Mouse (Mus musculus): ENCODE measurements around the gene Slc39a10. TPM values are rescaled to one million over a fixed set of nuclear protein-coding genes. Genes with fewer than 3 reads are reported as not detected.

Slc39a10 gene
- polyA plus RNA-seq, 1 experiment from 2014 or later, result 37.8 TPM

DNA sequence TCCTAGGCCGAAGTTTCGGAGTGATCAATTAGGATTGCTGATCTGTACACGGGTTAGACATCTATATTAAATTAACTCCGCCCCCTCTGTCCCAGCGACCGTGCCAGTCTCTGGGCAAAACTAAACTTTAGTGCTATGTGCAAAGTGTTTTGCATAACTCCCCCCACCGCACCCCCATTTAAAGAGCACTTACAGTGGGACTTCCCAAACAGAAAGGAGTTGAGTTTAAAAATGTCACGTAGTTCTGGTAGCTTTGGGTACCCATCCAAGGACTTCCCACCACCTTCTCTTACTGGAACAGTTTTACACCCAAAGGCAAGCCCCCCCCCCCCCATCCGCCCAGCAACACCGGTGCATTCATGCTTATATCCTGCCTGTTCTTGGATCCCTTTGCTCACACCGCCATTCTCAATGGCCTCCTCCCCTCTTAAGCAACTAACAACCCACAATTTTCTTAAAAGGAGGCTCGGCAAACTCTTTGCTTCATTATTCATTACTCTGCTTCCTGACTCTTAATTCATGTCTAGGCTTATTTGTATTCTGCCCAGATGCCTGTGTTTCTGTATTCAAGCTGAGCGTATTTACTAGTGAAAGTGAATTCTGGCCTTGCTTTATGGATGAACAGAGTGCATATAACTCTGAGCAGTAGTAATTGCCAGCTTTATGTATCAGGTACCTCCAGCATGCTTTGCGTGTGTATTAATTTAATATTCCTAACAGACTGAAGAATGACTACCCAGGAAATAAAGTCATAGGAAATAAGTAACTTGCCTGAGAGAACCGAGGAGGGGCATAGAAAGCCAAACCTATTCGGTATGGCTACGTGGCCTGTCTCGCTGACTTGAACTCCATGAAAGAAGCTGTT lies 38.4 kb downstream of the Slc39a10 start:
- H3K36me3 ChIP-seq (ENCODE audit: control insufficient read depth, insufficient read depth, low read length), result no peaks in the 10 kb centered on the region
- H3K27me3 ChIP-seq (ENCODE audit: control insufficient read depth, insufficient read depth, low read depth, low read length), result no peaks in the 10 kb centered on the region
- peak overlapping the region; percentile 93 for H3K4me3 ChIP-seq (ENCODE audit: low read length)
- peaks cover 12% of the 10 kb centered on the region for H3K4me1 ChIP-seq (replicated peaks; ENCODE audit: control insufficient read depth, insufficient read depth, low read length)
- WGBS, result 26% methylated on average over 18 of the region's 18 CpGs
- H3K9ac ChIP-seq (ENCODE audit: low read length), result peak overlapping the region; percentile 99
- peak overlapping the region; percentile 79 for H3K4me2 ChIP-seq (ENCODE audit: low read depth, low read length)
- no peaks in the 10 kb centered on the region for H3K9me3 ChIP-seq (ENCODE audit: control insufficient read depth, low read length)
- H3K27ac ChIP-seq (ENCODE audit: low read length), result peak overlapping the region; percentile 100
- peak; percentile 66; the same call in 1 of the 2 replicates for ATAC-seq (ENCODE audit: low read depth)

DNA sequence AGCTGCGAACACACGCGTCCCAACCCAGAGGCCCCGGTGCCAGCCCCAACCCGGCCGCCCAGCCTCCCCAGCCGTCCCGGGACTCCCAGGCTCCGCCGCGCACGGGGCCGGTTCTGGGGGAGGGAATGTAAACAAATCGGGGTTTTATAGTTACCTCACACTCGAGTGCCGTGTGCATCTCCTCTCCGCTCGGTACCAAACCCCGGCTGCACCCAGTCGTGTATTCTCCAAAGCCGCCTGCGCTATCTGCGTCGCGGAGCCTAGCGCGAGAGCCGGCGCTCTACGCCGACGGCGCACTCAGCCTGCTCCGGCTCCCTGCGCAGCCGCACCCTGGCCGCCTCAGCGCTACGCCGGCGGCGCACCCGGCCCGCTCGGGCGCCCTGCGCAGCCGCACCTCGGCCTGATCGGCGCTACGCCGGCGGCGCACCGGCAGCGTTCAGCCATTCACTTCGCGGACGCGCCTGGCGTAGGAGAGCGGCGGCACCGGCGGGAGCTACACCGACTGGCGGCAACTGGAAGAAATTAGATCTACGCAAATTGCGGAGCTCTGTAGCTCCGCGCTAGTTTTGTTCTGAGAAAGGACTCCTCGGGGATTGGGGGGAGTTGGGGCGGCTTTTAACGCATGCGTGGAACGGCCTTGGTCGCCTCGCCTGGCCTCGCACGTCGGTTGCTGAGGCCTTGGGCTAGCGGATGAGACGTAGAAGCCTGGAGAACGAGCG lies 39.2 kb downstream of the Slc39a10 start:
- H3K9ac ChIP-seq (ENCODE audit: low read length), result peak overlapping the region; percentile 99
- peaks cover 12% of the 10 kb centered on the region for H3K4me1 ChIP-seq (replicated peaks; ENCODE audit: control insufficient read depth, insufficient read depth, low read length)
- peak overlapping the region; percentile 79 for H3K4me2 ChIP-seq (ENCODE audit: low read depth, low read length)
- H3K27ac ChIP-seq (ENCODE audit: low read length), result peak overlapping the region; percentile 100
- H3K36me3 ChIP-seq (ENCODE audit: control insufficient read depth, insufficient read depth, low read length), result no peaks in the 10 kb centered on the region
- no peaks in the 10 kb centered on the region for H3K27me3 ChIP-seq (ENCODE audit: control insufficient read depth, insufficient read depth, low read depth, low read length)
- ATAC-seq (ENCODE audit: low read depth), result peak; percentile 94
- H3K4me3 ChIP-seq (ENCODE audit: low read length), result peak overlapping the region; percentile 93
- H3K9me3 ChIP-seq (ENCODE audit: control insufficient read depth, low read length), result no peaks in the 10 kb centered on the region
- under 1% methylated on average over 85 of the region's 86 CpGs for WGBS

DNA sequence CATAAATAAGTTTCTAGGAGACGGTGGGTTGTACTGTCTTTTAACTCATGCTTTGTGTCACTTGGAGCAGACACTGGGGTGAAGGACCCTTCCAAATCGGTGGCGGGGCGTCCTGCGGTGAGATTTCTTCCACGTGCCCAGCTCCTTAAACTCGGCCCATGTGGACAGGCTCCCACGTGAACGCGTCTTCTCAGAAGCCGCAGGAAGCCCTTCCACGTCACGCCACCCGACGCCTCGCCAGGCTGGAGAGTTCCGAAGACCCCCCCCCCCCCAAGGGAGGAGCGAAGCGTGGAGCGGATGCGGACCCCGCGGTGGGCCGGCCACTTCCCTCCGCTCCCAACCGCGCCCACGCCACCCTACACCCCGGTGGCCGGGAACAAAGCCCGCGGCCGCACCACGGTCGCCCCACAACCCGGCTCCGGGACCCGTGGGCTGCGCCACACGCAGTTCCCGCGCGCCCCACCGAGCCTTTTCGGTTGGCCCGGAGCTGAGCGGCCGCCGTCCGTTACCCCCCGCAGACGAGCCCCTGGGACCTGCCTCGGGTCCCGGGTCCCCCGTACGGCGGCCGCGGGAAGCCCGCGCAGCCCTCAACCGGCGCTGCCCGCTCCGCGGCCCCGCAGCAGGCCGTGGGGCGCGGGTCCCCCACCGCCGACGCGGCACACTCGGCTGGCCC lies 39.9 kb downstream of the Slc39a10 start:
- under 1% methylated on average over 30 of the region's 75 CpGs for WGBS
- no peaks in the 10 kb centered on the region for H3K27me3 ChIP-seq (ENCODE audit: control insufficient read depth, insufficient read depth, low read depth, low read length)
- peak; percentile 67 for ATAC-seq (ENCODE audit: low read depth)
- H3K4me2 ChIP-seq (ENCODE audit: low read depth, low read length), result peak overlapping the region; percentile 79
- peak overlapping the region; percentile 99 for H3K9ac ChIP-seq (ENCODE audit: low read length)
- no peaks in the 10 kb centered on the region for H3K9me3 ChIP-seq (ENCODE audit: control insufficient read depth, low read length)
- H3K27ac ChIP-seq (ENCODE audit: low read length), result peak overlapping the region; percentile 100
- H3K4me3 ChIP-seq (ENCODE audit: low read length), result peak overlapping the region; percentile 93
- peaks cover 12% of the 10 kb centered on the region for H3K4me1 ChIP-seq (replicated peaks; ENCODE audit: control insufficient read depth, insufficient read depth, low read length)
- no peaks in the 10 kb centered on the region for H3K36me3 ChIP-seq (ENCODE audit: control insufficient read depth, insufficient read depth, low read length)

DNA sequence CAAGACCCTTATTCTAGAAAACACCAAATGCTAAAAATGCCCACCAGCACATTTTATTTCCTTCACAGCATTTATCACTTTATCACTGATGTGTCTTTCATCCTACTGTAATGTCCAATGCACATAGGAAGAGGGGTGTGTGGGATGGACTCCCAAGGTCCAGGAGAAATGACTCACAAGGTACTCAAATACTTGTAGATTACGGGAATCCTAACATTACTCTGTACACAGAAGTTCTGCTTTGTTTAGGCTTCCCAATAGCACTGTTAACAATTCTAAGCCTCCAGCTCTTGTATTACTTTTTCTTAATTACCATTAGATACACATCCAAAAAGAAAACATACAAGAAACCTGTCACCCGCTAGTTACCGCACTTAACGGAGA lies 40.4 kb downstream of the Slc39a10 start:
- H3K9ac ChIP-seq (ENCODE audit: low read length), result peak overlapping the region; percentile 99
- no peak for ATAC-seq (ENCODE audit: low read depth)
- H3K9me3 ChIP-seq (ENCODE audit: control insufficient read depth, low read length), result no peaks in the 10 kb centered on the region
- peak overlapping the region; percentile 100 for H3K27ac ChIP-seq (ENCODE audit: low read length)
- H3K4me2 ChIP-seq (ENCODE audit: low read depth, low read length), result peak overlapping the region; percentile 79
- H3K4me3 ChIP-seq (ENCODE audit: low read length), result peak overlapping the region; percentile 93
- no peaks in the 10 kb centered on the region for H3K36me3 ChIP-seq (ENCODE audit: control insufficient read depth, insufficient read depth, low read length)
- H3K4me1 ChIP-seq (replicated peaks; ENCODE audit: control insufficient read depth, insufficient read depth, low read length), result peaks cover 12% of the 10 kb centered on the region
- H3K27me3 ChIP-seq (ENCODE audit: control insufficient read depth, insufficient read depth, low read depth, low read length), result no peaks in the 10 kb centered on the region
- WGBS, result 2% methylated on average over 4 of the region's 4 CpGs

DNA sequence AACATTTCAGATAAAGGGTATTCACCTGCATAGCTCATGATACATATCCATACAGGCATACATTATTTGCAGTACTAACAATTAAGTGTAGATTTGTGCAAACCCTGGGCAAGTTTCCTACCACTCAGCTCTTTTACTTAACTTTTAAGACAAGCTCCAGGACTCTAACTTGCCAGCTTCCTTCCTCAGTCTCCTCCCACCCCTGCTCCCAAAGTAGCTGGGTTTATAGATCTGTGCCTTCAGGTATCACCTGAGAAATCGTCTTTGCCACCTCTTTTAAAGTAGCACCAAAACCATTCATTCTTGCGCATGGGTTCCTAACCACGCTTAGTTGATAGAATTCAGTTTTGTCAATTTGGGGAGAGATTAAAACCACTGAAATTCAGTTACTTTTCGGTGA lies 41.1 kb downstream of the Slc39a10 start:
- Histone ChIP-seq H3K9ac (ENCODE audit: low read length) (peak overlapping the region; percentile 39; the same call in 1 of the 2 replicates), H3K9me3 (ENCODE audit: control insufficient read depth, low read length) (no peaks in the 10 kb centered on the region), H3K27ac (ENCODE audit: low read length) (peak overlapping the region; percentile 41; the same call in 1 of the 2 replicates), H3K4me2 (ENCODE audit: low read depth, low read length) (peak overlapping the region; percentile 46), H3K4me1 (replicated peaks; ENCODE audit: control insufficient read depth, insufficient read depth, low read length) (peaks cover 12% of the 10 kb centered on the region), H3K36me3 (ENCODE audit: control insufficient read depth, insufficient read depth, low read length) (no peaks in the 10 kb centered on the region), H3K4me3 (ENCODE audit: low read length) (peak overlapping the region; percentile 16), H3K27me3 (ENCODE audit: control insufficient read depth, insufficient read depth, low read depth, low read length) (no peaks in the 10 kb centered on the region)
- WGBS, result 41% methylated on average over 4 of the region's 4 CpGs
- ATAC-seq (ENCODE audit: low read depth), result no peak

DNA sequence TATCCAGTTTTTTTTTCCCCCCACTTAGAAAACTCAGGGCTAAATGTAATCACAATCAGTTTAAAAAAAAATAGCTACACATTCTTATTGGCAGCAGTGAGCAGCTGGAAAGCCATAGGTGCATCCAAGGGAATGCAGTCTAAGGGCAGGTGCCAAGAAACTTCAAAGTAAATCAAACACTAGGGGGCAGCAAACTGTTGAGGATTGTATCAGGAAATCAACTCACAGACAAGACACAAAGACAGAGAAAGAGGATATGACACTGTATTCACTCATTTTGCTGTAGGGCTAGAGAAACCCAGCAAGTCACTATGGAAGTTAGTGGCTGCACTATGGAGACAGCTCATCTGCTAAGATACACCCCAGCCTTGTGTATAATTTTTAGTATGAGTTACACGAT lies 42.9 kb downstream of the Slc39a10 start:
- no peaks in the 10 kb centered on the region for H3K9me3 ChIP-seq (ENCODE audit: control insufficient read depth, low read length)
- no peaks in the 10 kb centered on the region for H3K36me3 ChIP-seq (ENCODE audit: control insufficient read depth, insufficient read depth, low read length)
- no peak overlapping the region for H3K9ac ChIP-seq (ENCODE audit: low read length)
- no peak overlapping the region for H3K4me2 ChIP-seq (ENCODE audit: low read depth, low read length)
- no peaks in the 10 kb centered on the region for H3K27me3 ChIP-seq (ENCODE audit: control insufficient read depth, insufficient read depth, low read depth, low read length)
- H3K27ac ChIP-seq (ENCODE audit: low read length), result no peak overlapping the region
- no peak for ATAC-seq (ENCODE audit: low read depth)
- peaks cover 11% of the 10 kb centered on the region for H3K4me1 ChIP-seq (replicated peaks; ENCODE audit: control insufficient read depth, insufficient read depth, low read length)
- 30% methylated on average over 1 of the region's 1 CpGs for WGBS
- H3K4me3 ChIP-seq (ENCODE audit: low read length), result no peak overlapping the region

GRCm38 (mm10) chr1:46845221-46845620 lies 47.4 kb downstream of the Slc39a10 start:
- Histone ChIP-seq H3K9me3 (ENCODE audit: control insufficient read depth, low read length) (no peaks in the 10 kb centered on the region), H3K4me1 (replicated peaks; ENCODE audit: control insufficient read depth, insufficient read depth, low read length) (no peaks in the 10 kb centered on the region), H3K36me3 (ENCODE audit: control insufficient read depth, insufficient read depth, low read length) (no peaks in the 10 kb centered on the region), H3K4me3 (ENCODE audit: low read length) (no peak overlapping the region), H3K4me2 (ENCODE audit: low read depth, low read length) (no peak overlapping the region), H3K9ac (ENCODE audit: low read length) (no peak overlapping the region), H3K27me3 (ENCODE audit: control insufficient read depth, insufficient read depth, low read depth, low read length) (no peaks in the 10 kb centered on the region), H3K27ac (ENCODE audit: low read length) (no peak overlapping the region)
- ATAC-seq (ENCODE audit: low read depth), result no peak
- 64% methylated on average over 5 of the region's 5 CpGs for WGBS

DNA sequence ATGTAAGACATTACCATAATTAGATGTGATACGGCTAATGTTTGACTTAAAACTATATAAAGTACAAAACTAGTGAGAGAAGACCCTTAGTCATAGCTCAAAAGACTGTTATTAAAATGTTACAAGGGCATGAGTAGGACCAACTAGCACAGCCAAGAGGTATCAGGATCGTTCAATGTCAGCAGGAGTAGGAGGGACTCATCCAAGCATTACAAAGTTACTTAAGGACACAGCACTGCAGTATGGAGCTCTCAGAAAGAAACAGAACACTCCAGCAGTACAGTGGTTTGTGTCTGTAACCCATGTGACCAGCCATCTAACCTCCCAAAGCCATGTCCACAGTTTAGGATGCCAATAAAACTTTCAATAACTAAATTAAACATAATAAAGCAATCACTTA lies 48.4 kb downstream of the Slc39a10 start:
- WGBS, result 76% methylated on average over 2 of the region's 2 CpGs
- H3K27me3 ChIP-seq (ENCODE audit: control insufficient read depth, insufficient read depth, low read depth, low read length), result no peaks in the 10 kb centered on the region
- no peak for ATAC-seq (ENCODE audit: low read depth)
- H3K9ac ChIP-seq (ENCODE audit: low read length), result no peak overlapping the region
- H3K4me3 ChIP-seq (ENCODE audit: low read length), result no peak overlapping the region
- no peaks in the 10 kb centered on the region for H3K36me3 ChIP-seq (ENCODE audit: control insufficient read depth, insufficient read depth, low read length)
- no peak overlapping the region for H3K4me2 ChIP-seq (ENCODE audit: low read depth, low read length)
- H3K27ac ChIP-seq (ENCODE audit: low read length), result no peak overlapping the region
- H3K9me3 ChIP-seq (ENCODE audit: control insufficient read depth, low read length), result no peaks in the 10 kb centered on the region
- H3K4me1 ChIP-seq (replicated peaks; ENCODE audit: control insufficient read depth, insufficient read depth, low read length), result no peaks in the 10 kb centered on the region

- no peak for ATAC-seq (ENCODE audit: low read depth)
- WGBS, result 44% methylated on average over 4 of the region's 4 CpGs
- no peak overlapping the region for H3K4me3 ChIP-seq (ENCODE audit: low read length)
- H3K27me3 ChIP-seq (ENCODE audit: control insufficient read depth, insufficient read depth, low read depth, low read length), result no peaks in the 10 kb centered on the region
- no peak overlapping the region for H3K9ac ChIP-seq (ENCODE audit: low read length)
- no peaks in the 10 kb centered on the region for H3K9me3 ChIP-seq (ENCODE audit: control insufficient read depth, low read length)
- H3K27ac ChIP-seq (ENCODE audit: low read length), result no peak overlapping the region
- no peak overlapping the region for H3K4me2 ChIP-seq (ENCODE audit: low read depth, low read length)
- no peaks in the 10 kb centered on the region for H3K4me1 ChIP-seq (replicated peaks; ENCODE audit: control insufficient read depth, insufficient read depth, low read length)
- no peaks in the 10 kb centered on the region for H3K36me3 ChIP-seq (ENCODE audit: control insufficient read depth, insufficient read depth, low read length)
Observed at GRCm38 (mm10) chr1:46843406-46843805, 49.2 kb downstream of the Slc39a10 start.

Measured in lung, embryonic 16.5 days (tissue).